In the genomic region with DNA sequence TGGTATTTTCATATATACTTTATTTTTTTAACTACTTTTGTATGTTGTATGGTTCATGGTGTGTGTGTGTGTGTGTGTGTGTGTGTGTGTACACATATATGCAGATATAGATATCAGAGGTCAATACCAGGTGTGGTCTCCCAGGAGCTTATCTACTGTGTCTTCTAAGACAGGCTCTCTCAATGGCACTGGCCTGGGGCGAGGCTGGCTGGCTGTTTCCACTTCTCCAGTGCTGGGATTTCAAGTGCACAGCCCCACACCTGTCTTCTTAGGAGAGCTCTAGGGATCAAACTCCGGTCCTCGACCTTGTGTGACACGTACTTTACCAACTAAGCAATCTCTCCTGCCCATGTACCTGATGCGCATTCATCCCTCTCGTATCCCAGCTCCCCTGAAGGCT, we compare ENCODE assay signal across 11 mouse cellular contexts. TPM values are rescaled to one million over a fixed set of nuclear protein-coding genes. Genes with fewer than 3 reads are reported as not detected.
DNase-seq lines count a peak whose midpoint lies in the region; ATAC-seq and TF ChIP-seq lines count a peak whose summit lies in the region.
"Had no signal": no experiment of that assay in that cellular context is flagged by ENCODE, and none has a peak within 500 bp of the region (broad histone marks: within the 10 kb centered on the region; RNA-seq: fewer than 3 reads in every experiment).

No protein-coding gene starts in this region.

- H3K36me3 ChIP-seq in heart, embryonic 12.5 days, result no peaks in the 10 kb centered on the region
- H3K36me3 ChIP-seq in lung, embryonic 15.5 days, result no peaks in the 10 kb centered on the region
- no peaks in the 10 kb centered on the region for H3K36me3 ChIP-seq in liver, embryonic 13.5 days
- H3K36me3 ChIP-seq in stomach, postnatal 0 days (ENCODE audit: control insufficient read depth, insufficient read depth, low read length), result no peaks in the 10 kb centered on the region
- H3K36me3 ChIP-seq: forebrain, embryonic 15.5 days had no signal

- no peak for ATAC-seq in heart, embryonic 12.5 days (ENCODE audit: insufficient number of reproducible peaks, low FRiP score)
- no peak for ATAC-seq in lung, embryonic 15.5 days (ENCODE audit: borderline replicate concordance, extremely low read depth, low FRiP score, low TSS enrichment)
- ATAC-seq in liver, embryonic 13.5 days (ENCODE audit: low read depth), result peak; percentile 72
- peak; percentile 41; the same call in 1 of the 2 replicates for ATAC-seq in stomach, postnatal 0 days (ENCODE audit: low FRiP score, low TSS enrichment)
- no peak for ATAC-seq in inflammation-experienced regulatory T-cells, adult 6 months
- ATAC-seq: forebrain, embryonic 15.5 days had no signal

- H3K9me3 ChIP-seq in heart, embryonic 12.5 days (replicated peaks), result no peaks in the 10 kb centered on the region
- no peaks in the 10 kb centered on the region for H3K9me3 ChIP-seq in lung, embryonic 15.5 days
- H3K9me3 ChIP-seq in liver, embryonic 13.5 days (replicated peaks), result no peaks in the 10 kb centered on the region
- no peaks in the 10 kb centered on the region for H3K9me3 ChIP-seq in stomach, postnatal 0 days (ENCODE audit: control insufficient read depth, low read length)
- H3K9me3 ChIP-seq: forebrain, embryonic 15.5 days had no signal

- TF ChIP-seq POLR2A in lung, adult 2 months (IDR thresholded peaks at IDR 0.05; ENCODE audit: borderline replicate concordance, extremely low read depth, low read depth, low read length), result no peak

- H3K4me1 ChIP-seq in heart, embryonic 12.5 days (replicated peaks), result peaks cover 83% of the 10 kb centered on the region
- peaks cover 51% of the 10 kb centered on the region for H3K4me1 ChIP-seq in lung, embryonic 15.5 days
- H3K4me1 ChIP-seq in lung, adult 2 months (ENCODE audit: control insufficient read depth, insufficient read depth, low read length), result peaks cover 9% of the 10 kb centered on the region
- H3K4me1 ChIP-seq in liver, embryonic 13.5 days (replicated peaks), result peaks cover 59% of the 10 kb centered on the region
- peaks cover 8% of the 10 kb centered on the region; the same call in 1 of the 2 replicates for H3K4me1 ChIP-seq in stomach, postnatal 0 days (replicated peaks; ENCODE audit: control insufficient read depth, insufficient read depth)
- H3K4me1 ChIP-seq: forebrain, embryonic 15.5 days had no signal

- H3K4me2 ChIP-seq in heart, embryonic 12.5 days, result no peak overlapping the region
- no peak overlapping the region for H3K4me2 ChIP-seq in lung, embryonic 15.5 days
- peak overlapping the region; percentile 40; the same call in 1 of the 2 replicates for H3K4me2 ChIP-seq in liver, embryonic 13.5 days
- no peak overlapping the region for H3K4me2 ChIP-seq in stomach, postnatal 0 days (replicated peaks; ENCODE audit: low read depth)
- H3K4me2 ChIP-seq: forebrain, embryonic 15.5 days had no signal

- no peak for TF ChIP-seq EP300 in stomach, postnatal 0 days (optimal IDR thresholded peaks at IDR 0.05)

- TF ChIP-seq CTCF in lung, adult 2 months (IDR thresholded peaks at IDR 0.05; ENCODE audit: insufficient read depth, low read length), result no peak
- no peak for TF ChIP-seq CTCF in stomach, postnatal 0 days (IDR thresholded peaks at IDR 0.05; ENCODE audit: low read depth)

- 76% methylated on average over 6 of the region's 6 CpGs for WGBS in heart, embryonic 12.5 days
- 62% methylated on average over 6 of the region's 6 CpGs for WGBS in lung, embryonic 15.5 days
- WGBS in lung, adult 2 months, result 77% methylated on average over 6 of the region's 6 CpGs
- 51% methylated on average over 6 of the region's 6 CpGs for WGBS in liver, embryonic 13.5 days (ENCODE audit: insufficient replicate concordance)
- 63% methylated on average over 6 of the region's 6 CpGs for WGBS in stomach, postnatal 0 days

- no peak overlapping the region for H3K4me3 ChIP-seq in heart, embryonic 12.5 days
- H3K4me3 ChIP-seq in lung, embryonic 15.5 days, result no peak overlapping the region
- H3K4me3 ChIP-seq in lung, adult 2 months (replicated peaks; ENCODE audit: extremely low read depth, low read depth, low read length), result no peak overlapping the region
- no peak overlapping the region for H3K4me3 ChIP-seq in liver, embryonic 13.5 days (replicated peaks)
- H3K4me3 ChIP-seq in stomach, postnatal 0 days (ENCODE audit: low read depth, low read length), result no peak overlapping the region
- H3K4me3 ChIP-seq: forebrain, embryonic 15.5 days had no signal

- peak overlapping the region; percentile 10; the same call in 1 of the 2 replicates for H3K9ac ChIP-seq in heart, embryonic 12.5 days
- H3K9ac ChIP-seq in lung, embryonic 15.5 days, result no peak overlapping the region
- peak overlapping the region; percentile 49; the same call in 1 of the 2 replicates for H3K9ac ChIP-seq in liver, embryonic 13.5 days
- H3K9ac ChIP-seq in stomach, postnatal 0 days (ENCODE audit: low read length), result no peak overlapping the region
- H3K9ac ChIP-seq: forebrain, embryonic 15.5 days had no signal

- DNase-seq in heart, adult 18-20 months, result no peak
- DNase-seq in lung, adult 2 months, result no peak
- no peak for DNase-seq in liver, embryonic 13.5 days
- DNase-seq in stomach, postnatal 0 days (ENCODE audit: low spot score), result peak; percentile 45
- DNase-seq in frontal cortex, postnatal 10 days (ENCODE audit: low spot score in 2 of 2), result no peak
- DNase-seq: cerebellum, adult 9-10 months; thymus, adult 2 months had no signal

- H3K27ac ChIP-seq in heart, embryonic 12.5 days (ENCODE audit: poor library complexity, severe bottlenecking), result peak overlapping the region; percentile 88
- H3K27ac ChIP-seq in lung, embryonic 15.5 days, result peak overlapping the region; percentile 65; the same call in 1 of the 2 replicates
- H3K27ac ChIP-seq in liver, embryonic 13.5 days, result peak overlapping the region; percentile 15; the same call in 1 of the 2 replicates
- H3K27ac ChIP-seq in stomach, postnatal 0 days (replicated peaks), result peak overlapping the region; percentile 30; the same call in 1 of the 2 replicates
- H3K27ac ChIP-seq: forebrain, embryonic 15.5 days had no signal

- no peaks in the 10 kb centered on the region for H3K27me3 ChIP-seq in heart, embryonic 12.5 days (replicated peaks)
- H3K27me3 ChIP-seq in lung, embryonic 15.5 days, result no peaks in the 10 kb centered on the region
- no peaks in the 10 kb centered on the region for H3K27me3 ChIP-seq in liver, embryonic 13.5 days
- no peaks in the 10 kb centered on the region for H3K27me3 ChIP-seq in stomach, postnatal 0 days (ENCODE audit: control insufficient read depth, insufficient read depth, low read length)
- H3K27me3 ChIP-seq: forebrain, embryonic 15.5 days had no signal

RNA-seq across cellular contexts. Expression of gene Smad3, which starts 30.7 kb away (rescaled TPM):
- polyA plus RNA-seq in heart, embryonic 12.5 days (2016; fragmentation: Nextera tagmentation; extraction: Ambion mirVana), result 17.0 and 18.9 TPM in 2 replicates
- total RNA-seq in heart, adult 18-20 months (2021), result 10 to 100 TPM in 1 of 2 experiments, 1 to 10 TPM in 1; 9.1 to 10.3 TPM
- polyA plus RNA-seq in lung, embryonic 15.5 days (2015; fragmentation: Nextera tagmentation; extraction: Ambion mirVana), result 20.2 and 20.7 TPM in 2 replicates
- 34.6 and 41.0 TPM in 2 replicates for polyA plus RNA-seq in lung, adult 2 months (2012; rRNA removed)
- 2.7 and 3.0 TPM in 2 replicates for polyA plus RNA-seq in liver, embryonic 13.5 days (2015; fragmentation: Nextera tagmentation; extraction: Ambion mirVana)
- polyA plus RNA-seq in stomach, postnatal 0 days (2015; fragmentation: Nextera tagmentation; extraction: Ambion mirVana), result 5.3 and 6.4 TPM in 2 replicates
- 10 to 100 TPM; 16.5 to 24.6 (median 16.8) TPM for polyA plus RNA-seq in inflammation-experienced regulatory T-cells, adult 6 months (2017; shearing (Covaris generic))

Comparison
In these comparisons a context has a peak if more than half of its experiments do, and no peak if none do; other contexts are left out.
1. ATAC-seq: peak in liver, embryonic 13.5 days (single experiment) and stomach, postnatal 0 days (single experiment); none in heart, embryonic 12.5 days (single experiment), lung, embryonic 15.5 days (single experiment) and inflammation-experienced regulatory T-cells, adult 6 months (single experiment).
2. H3K27ac ChIP-seq: peak in every context shown above with its lines; median percentile 88 in heart, embryonic 12.5 days; 65 in lung, embryonic 15.5 days; 30 in stomach, postnatal 0 days; 15 in liver, embryonic 13.5 days.
3. H3K9ac ChIP-seq: peak in heart, embryonic 12.5 days (single experiment) and liver, embryonic 13.5 days (single experiment); none in lung, embryonic 15.5 days (single experiment) and stomach, postnatal 0 days (single experiment).